Mouse (Mus musculus) CH12.LX (cell line): ENCODE measurements around the gene Smg6. TPM values are rescaled to one million over a fixed set of nuclear protein-coding genes. Genes with fewer than 3 reads are reported as not detected.

Source experiments
- DNase-seq: peaks from one replicate; pipeline ENCODE4 v3.0.0-alpha.2; 2013; ENCODE audit errors: extremely low read depth
- H3K27ac ChIP-seq: 2 replicates; pipeline ENCODE4 v1.5.1; 2012; ENCODE audit warnings: low read depth, mild to moderate bottlenecking, control low read depth, moderate library complexity; ENCODE audit not compliant: insufficient read depth
- H3K27me3 ChIP-seq: replicated peaks from 2 replicates; pipeline ENCODE3; 2012; ENCODE audit warnings: inconsistent platforms
- H3K36me3 ChIP-seq, 2 experiments: replicated peaks in 1 of 2; 2 replicates each; pipeline versions ENCODE3 to v1.6.1; 2012; ENCODE audit warnings: inconsistent platforms in 1 of 2, low read length in 1 of 2, mild to moderate bottlenecking in 1 of 2, mixed read lengths in 1 of 2, moderate library complexity in 1 of 2; ENCODE audit not compliant: control insufficient read depth in 1 of 2, insufficient read depth in 1 of 2
- H3K4me1 ChIP-seq, 2 experiments: 2 replicates each; pipeline ENCODE4 v1.6.1; 2012; ENCODE audit warnings: inconsistent platforms in 1 of 2, moderate library complexity in 1 of 2; ENCODE audit not compliant: insufficient read depth in 2 of 2, control insufficient read depth in 1 of 2
- H3K4me2 ChIP-seq: 2 replicates; pipeline ENCODE4 v1.6.1; 2012; ENCODE audit warnings: low read depth, mild to moderate bottlenecking, control low read depth; ENCODE audit not compliant: poor library complexity, insufficient read depth, severe bottlenecking
- H3K4me3 ChIP-seq, 3 experiments: fragments of 150-350 bp in 1 of 3; sonication (generic) in 1 of 3; replicated peaks in 1 of 3; 2 replicates each; pipeline versions ENCODE3 to v1.5.1; 2011 to 2012; ENCODE audit warnings: low read depth in 2 of 3, low read length in 2 of 3, mild to moderate bottlenecking in 2 of 3, moderate library complexity in 2 of 3, control low read depth in 1 of 3, improper control_type of control experiment in 1 of 3, inconsistent platforms in 1 of 3, mixed read lengths in 1 of 3; ENCODE audit not compliant: poor library complexity in 1 of 3
- H3K79me2 ChIP-seq: replicated peaks from 2 replicates; pipeline ENCODE4 v1.6.1; 2012; ENCODE audit warnings: mild to moderate bottlenecking, moderate library complexity; ENCODE audit not compliant: control insufficient read depth, poor library complexity, insufficient read depth, severe bottlenecking; ENCODE audit errors: extremely low read depth
- H3K9ac ChIP-seq: 2 replicates; pipeline ENCODE4 v1.6.1; 2012; ENCODE audit warnings: low read depth, mild to moderate bottlenecking, control low read depth, moderate library complexity; ENCODE audit not compliant: insufficient read depth
- H3K9me3 ChIP-seq: replicated peaks from 2 replicates; pipeline ENCODE3; 2012; ENCODE audit warnings: low read length, inconsistent platforms, mixed read lengths
- CHD1 ChIP-seq: IDR thresholded peaks from 2 replicates; pipeline ENCODE4 v1.6.1; 2012; ENCODE audit warnings: low read depth, low read length, improper control_type of control experiment, inconsistent platforms
- CTCF ChIP-seq, 2 experiments: IDR thresholded peaks in 1 of 2; conservative IDR thresholded peaks in 1 of 2; 2 replicates each; pipeline ENCODE4 v1.5.1; 2011 to 2012; ENCODE audit warnings: low read depth in 2 of 2, low read length in 2 of 2, improper control_type of control experiment in 1 of 2, inconsistent platforms in 1 of 2, mild to moderate bottlenecking in 1 of 2, moderate library complexity in 1 of 2
- E2F4 ChIP-seq: IDR thresholded peaks from 2 replicates; pipeline ENCODE4 v1.6.1; 2011; ENCODE audit warnings: low read depth, low read length, improper control_type of control experiment; ENCODE audit not compliant: insufficient replicate concordance
- ELF1 ChIP-seq: IDR thresholded peaks from 2 replicates; pipeline ENCODE4 v1.6.1; 2014; ENCODE audit warnings: low read depth, mild to moderate bottlenecking, inconsistent platforms, low read length, improper control_type of control experiment
- EP300 ChIP-seq: IDR thresholded peaks from 2 replicates; pipeline ENCODE4 v1.6.1; 2011; ENCODE audit warnings: low read length, improper control_type of control experiment
- GABPA ChIP-seq: IDR thresholded peaks from 2 replicates; pipeline ENCODE4 v1.6.1; 2012; ENCODE audit warnings: low read depth, low read length, improper control_type of control experiment, inconsistent platforms; ENCODE audit not compliant: insufficient replicate concordance
- HCFC1 ChIP-seq: IDR thresholded peaks from 2 replicates; pipeline ENCODE4 v1.6.1; 2012; ENCODE audit warnings: low read depth, mild to moderate bottlenecking, inconsistent platforms, low read length, improper control_type of control experiment
- IRF4 ChIP-seq: IDR thresholded peaks from 2 replicates; pipeline ENCODE4 v1.6.1; 2014; ENCODE audit warnings: low read depth, mild to moderate bottlenecking, inconsistent platforms, low read length, improper control_type of control experiment
- JUN ChIP-seq: IDR thresholded peaks from 2 replicates; pipeline ENCODE4 v1.6.1; 2011; ENCODE audit warnings: low read depth, mild to moderate bottlenecking, low read length, improper control_type of control experiment, moderate library complexity; ENCODE audit not compliant: insufficient read depth
- KAT2A ChIP-seq: IDR thresholded peaks from 2 replicates; pipeline ENCODE4 v1.6.1; 2012; ENCODE audit warnings: low read length, improper control_type of control experiment, inconsistent platforms; ENCODE audit not compliant: insufficient replicate concordance
- MAFK ChIP-seq: IDR thresholded peaks from 2 replicates; pipeline ENCODE4 v1.6.1; 2011; ENCODE audit warnings: low read length, improper control_type of control experiment; ENCODE audit not compliant: insufficient replicate concordance
- MAX ChIP-seq: IDR thresholded peaks from 2 replicates; pipeline ENCODE4 v1.6.1; 2011; ENCODE audit warnings: low read length, improper control_type of control experiment
- MAZ ChIP-seq: IDR thresholded peaks from 2 replicates; pipeline ENCODE4 v1.6.1; 2012; ENCODE audit warnings: low read depth, mild to moderate bottlenecking, inconsistent platforms, low read length, improper control_type of control experiment, moderate library complexity
- MYC ChIP-seq: IDR thresholded peaks from 2 replicates; pipeline ENCODE4 v1.6.1; 2011; ENCODE audit warnings: low read depth, mild to moderate bottlenecking, improper control_type of control experiment, low read length
- PAX5 ChIP-seq: IDR thresholded peaks from 2 replicates; pipeline ENCODE4 v1.6.1; 2012; ENCODE audit warnings: low read length, inconsistent platforms, mixed read lengths
- POLR2A ChIP-seq: IDR thresholded peaks from 2 replicates; pipeline ENCODE4 v1.6.1; 2011; ENCODE audit warnings: low read depth, mild to moderate bottlenecking, improper control_type of control experiment, low read length
- POLR2AphosphoS2 ChIP-seq: IDR thresholded peaks from 2 replicates; pipeline ENCODE4 v1.6.1; 2011; ENCODE audit warnings: low read depth, low read length, improper control_type of control experiment
- RAD21 ChIP-seq: IDR thresholded peaks from 2 replicates; pipeline ENCODE4 v1.6.1; 2011; ENCODE audit warnings: low read depth, mild to moderate bottlenecking, low read length, improper control_type of control experiment, moderate library complexity
- SIN3A ChIP-seq: IDR thresholded peaks from 2 replicates; pipeline ENCODE4 v1.6.1; 2012; ENCODE audit warnings: low read length, improper control_type of control experiment, inconsistent platforms
- UBTF ChIP-seq: IDR thresholded peaks from 2 replicates; pipeline ENCODE4 v1.6.1; 2012; ENCODE audit warnings: low read depth, mild to moderate bottlenecking, inconsistent platforms, low read length, improper control_type of control experiment, moderate library complexity
- ZC3H11A ChIP-seq: IDR thresholded peaks from 2 replicates; pipeline ENCODE4 v1.6.1; 2012; ENCODE audit warnings: low read depth, mild to moderate bottlenecking, inconsistent platforms, low read length, improper control_type of control experiment
- dilution Hi-C: fragments of 300-500 bp; cut with MboI; formaldehyde crosslinking; loops from 2 replicates; pipeline ENCODE4 v1.14.3; 2020; ENCODE audit warnings: low sequenced_read_pairs; ENCODE audit not compliant: extremely low pct_unique_long_range_greater_than_20kb, extremely low pct_ligation_motif_present
- in situ Hi-C: fragments of 300-500 bp; cut with MboI; formaldehyde crosslinking; loops from 3 replicates; pipeline ENCODE4 v1.14.3; 2019; ENCODE audit warnings: low sequenced_read_pairs, low pct_ligation_motif_present, low pct_unique_long_range_greater_than_20kb, mixed read lengths
- polyA plus RNA-seq: library from polyadenylated mRNA; unstranded; fragments of >175 nt; gene quantifications from 2 replicates; pipeline ENCODE4 v1.2.1, GENCODE M21; 2012; ENCODE audit warnings: low read depth; ENCODE audit not compliant: insufficient read length
- total RNA-seq, 2 experiments: library from RNA; depleted of rRNA; stranded (reverse); fragments of 300-350 nt in 1 of 2; fragments of >200 nt in 1 of 2; gene quantifications; 2 replicates each; pipeline ENCODE4 v1.2.3; 2012 to 2014

Smg6 gene
- total and polyA plus RNA-seq, 3 experiments: 9.0 to 18.5 (median 12.1) TPM

DNA sequence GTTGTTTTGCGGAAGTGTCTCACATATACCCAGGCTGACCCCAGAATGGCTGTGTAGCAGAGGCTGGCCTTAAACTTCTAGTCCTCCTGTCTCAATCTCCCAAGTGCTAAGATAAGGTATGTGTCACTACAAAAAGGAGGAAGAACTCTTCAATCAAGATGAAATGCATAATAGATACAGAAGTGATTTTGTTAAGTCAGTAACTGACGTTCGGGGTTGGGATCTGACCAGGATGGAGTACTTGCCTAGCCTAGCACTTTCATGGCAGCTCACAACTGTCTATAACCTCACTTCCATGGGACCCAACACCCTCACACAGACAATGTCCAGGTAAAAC is 129.2 kb downstream of the Smg6 start:
- Histone ChIP-seq H3K27ac (no peak overlapping the region), H3K4me3 (no peak overlapping the region)

DNA sequence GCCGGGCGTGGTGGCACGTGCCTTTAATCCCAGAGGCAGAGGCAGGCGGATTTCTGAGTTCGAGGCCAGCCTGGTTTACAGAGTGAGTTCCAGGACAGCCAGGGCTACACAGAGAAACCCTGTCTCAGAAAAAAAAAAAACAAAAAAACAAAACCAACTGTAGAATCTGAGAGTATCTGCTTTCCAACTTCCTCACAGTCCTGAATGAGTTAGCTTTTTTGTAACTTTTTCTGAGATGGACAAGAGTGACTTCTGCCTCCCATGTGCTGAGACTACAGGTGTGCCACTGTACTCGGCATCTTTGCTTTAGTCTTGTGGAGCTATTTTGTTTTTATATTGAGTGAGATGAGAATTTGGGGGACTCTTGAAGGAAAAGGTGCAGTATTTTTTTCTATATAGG is 137.0 kb downstream of the Smg6 start:
- H3K4me1 ChIP-seq: no peaks in the 10 kb centered on the region
- in situ Hi-C loops (no loop called here), dilution Hi-C loops (no loop called here)
- H3K4me3 ChIP-seq: no peak overlapping the region
- peaks cover 2 to 21% of the 10 kb centered on the region in 2 experiments for H3K36me3 ChIP-seq
- H3K9me3 ChIP-seq: no peaks in the 10 kb centered on the region
- H3K79me2 ChIP-seq: no peaks in the 10 kb centered on the region
- H3K9ac ChIP-seq: no peak overlapping the region
- H3K4me2 ChIP-seq: no peak overlapping the region
- no peak overlapping the region for H3K27ac ChIP-seq
- no peak for DNase-seq
- TF ChIP-seq JUN: no peak
- TF ChIP-seq POLR2AphosphoS2: no peak
- TF ChIP-seq PAX5: no peak
- no peak for TF ChIP-seq KAT2A
- no peak for TF ChIP-seq E2F4
- no peak for TF ChIP-seq HCFC1
- no peak for TF ChIP-seq CHD1
- no peak for TF ChIP-seq ELF1
- TF ChIP-seq ZC3H11A: no peak
- no peak for TF ChIP-seq MAFK
- TF ChIP-seq EP300: no peak
- TF ChIP-seq SIN3A: no peak
- TF ChIP-seq UBTF: no peak
- no peak for TF ChIP-seq CTCF (conservative IDR thresholded peaks at IDR 0.05 in 1 of 2, IDR thresholded peaks at IDR 0.05 in 1 of 2; ENCODE audit: low read depth in 2 of 2, low read length in 2 of 2)
- no peak for TF ChIP-seq RAD21
- H3K27me3 ChIP-seq: no peaks in the 10 kb centered on the region

More for the DNA sequence above, 129.2 kb downstream of the Smg6 start:
- H3K36me3 ChIP-seq: peaks cover 7 to 56% of the 10 kb centered on the region in 2 experiments
- in situ Hi-C loops (no loop called here), dilution Hi-C loops (no loop called here)
- no peak overlapping the region for H3K9ac ChIP-seq
- H3K4me2 ChIP-seq: no peak overlapping the region
- no peaks in the 10 kb centered on the region for H3K9me3 ChIP-seq
- H3K79me2 ChIP-seq: no peaks in the 10 kb centered on the region
- H3K4me1 ChIP-seq: no peaks in the 10 kb centered on the region
- TF ChIP-seq ZC3H11A (no peak), MYC (no peak), MAX (no peak), POLR2AphosphoS2 (no peak), SIN3A (no peak), EP300 (no peak), IRF4 (no peak), GABPA (no peak), POLR2A (no peak), MAZ (no peak)
- TF ChIP-seq, all 38 proteins: peak for 0
- H3K27me3 ChIP-seq: no peaks in the 10 kb centered on the region
- DNase-seq: no peak
